Mouse (Mus musculus) thymus, adult 2 months (tissue): ENCODE results near the gene Sphkap. TPM values are rescaled to one million over a fixed set of nuclear protein-coding genes. Genes with fewer than 3 reads are reported as not detected.

Experiments
- DNase-seq: peaks from one replicate; pipeline ENCODE4 v3.0.0; 2021
- H3K27ac ChIP-seq: fragments of 200-500 bp; 2 replicates; pipeline ENCODE4 v1.5.1; 2012; ENCODE audit warnings: low read length, control low read depth; ENCODE audit not compliant: control insufficient read depth, insufficient read depth
- H3K27me3 ChIP-seq: fragments of 200-500 bp; 2 replicates; pipeline ENCODE4 v1.6.1; 2012; ENCODE audit warnings: mild to moderate bottlenecking, low read length, moderate library complexity, mixed read lengths; ENCODE audit not compliant: control insufficient read depth, insufficient read depth
- H3K36me3 ChIP-seq: fragments of 200-500 bp; 2 replicates; pipeline ENCODE4 v1.6.1; 2012; ENCODE audit warnings: mild to moderate bottlenecking, low read length, moderate library complexity; ENCODE audit not compliant: control insufficient read depth, insufficient read depth
- H3K4me1 ChIP-seq: fragments of 200-500 bp; replicated peaks from 2 replicates; pipeline ENCODE4 v1.6.1; 2012; ENCODE audit warnings: low read length; ENCODE audit not compliant: control insufficient read depth, insufficient read depth
- H3K4me3 ChIP-seq: fragments of 200-500 bp; 2 replicates; pipeline ENCODE4 v1.5.1; 2012; ENCODE audit warnings: mild to moderate bottlenecking, low read length, control low read depth, moderate library complexity; ENCODE audit not compliant: control insufficient read depth, insufficient read depth
- CTCF ChIP-seq: fragments of 200-500 bp; IDR thresholded peaks from 2 replicates; pipeline ENCODE4 v1.5.1; 2012; ENCODE audit warnings: mild to moderate bottlenecking, control low read depth, low read length, moderate library complexity, borderline replicate concordance; ENCODE audit not compliant: control insufficient read depth, poor library complexity, insufficient read depth; ENCODE audit errors: extremely low read depth
- POLR2A ChIP-seq: fragments of 200-500 bp; IDR thresholded peaks from 2 replicates; pipeline ENCODE4 v1.6.1; 2012; ENCODE audit warnings: mild to moderate bottlenecking, low read length, control low read depth, moderate library complexity; ENCODE audit not compliant: control insufficient read depth, poor library complexity, insufficient read depth; ENCODE audit errors: extremely low read depth
- WGBS: fragments of 180-500 bp; shearing (Covaris S2); methylation state at CpG from one replicate; pipeline ENCODE4 v1.1.7; 2018; 5-methylcytosine and 5-hydroxymethylcytosine counted together
- polyA plus RNA-seq: library from polyadenylated mRNA; depleted of rRNA; stranded (reverse); fragments of >200 nt; gene quantifications from 2 replicates; pipeline ENCODE4 v1.2.3, GENCODE M21; 2012; rRNA removed

Gene Sphkap
- 0.06 and 0.13 TPM in 2 replicates for polyA plus RNA-seq

GRCm38 (mm10) chr1:83408021-83408464 is at the start of gene Sphkap:
TSS of gene Sphkap (minus strand) at chr1:83408200.
- no peak for DNase-seq
- H3K4me3 ChIP-seq: no peak within 1 kb of the TSS
- H3K27me3 ChIP-seq: no peaks in the 10 kb centered on the region
- no peaks in the 10 kb centered on the region for H3K36me3 ChIP-seq
- no peak within 1 kb of the TSS for H3K27ac ChIP-seq
- WGBS: 13% methylated on average over 16 of the region's 16 CpGs
- no peaks in the 10 kb centered on the region for H3K4me1 ChIP-seq
- no peak for TF ChIP-seq POLR2A
- TF ChIP-seq CTCF: no peak

DNA sequence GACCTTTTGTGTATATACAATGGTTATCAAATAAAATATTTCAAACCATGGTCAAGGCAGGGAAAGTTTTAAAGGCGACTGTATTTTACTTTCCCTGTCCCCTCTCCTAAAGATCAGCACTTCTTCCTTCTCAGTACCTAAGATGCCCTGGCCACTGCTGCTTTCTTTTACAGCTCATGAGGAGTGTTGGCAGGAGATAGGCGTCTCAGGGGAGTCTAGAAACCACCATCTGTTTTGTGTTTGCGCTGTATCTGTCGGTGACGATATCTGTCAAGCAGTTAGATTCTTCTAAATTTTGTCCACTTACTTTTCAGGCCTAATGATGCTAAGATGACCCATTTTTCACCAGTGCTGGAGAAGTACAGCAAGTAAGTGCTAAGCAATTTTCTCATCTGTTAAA is 43.3 kb upstream of the Sphkap start:
- Histone ChIP-seq H3K27me3 (no peaks in the 10 kb centered on the region), H3K27ac (no peak overlapping the region), H3K4me1 (no peaks in the 10 kb centered on the region), H3K36me3 (no peaks in the 10 kb centered on the region), H3K4me3 (no peak overlapping the region)
- no peak for DNase-seq
- WGBS: 89% methylated on average over 5 of the region's 5 CpGs
- TF ChIP-seq CTCF (no peak), POLR2A (no peak)

- no peak overlapping the region for H3K4me3 ChIP-seq
- no peak for DNase-seq
- TF ChIP-seq POLR2A (no peak), CTCF (no peak)
- no peak overlapping the region for H3K27ac ChIP-seq
- no peaks in the 10 kb centered on the region for H3K36me3 ChIP-seq
- no peaks in the 10 kb centered on the region for H3K27me3 ChIP-seq
- H3K4me1 ChIP-seq: no peaks in the 10 kb centered on the region
- WGBS: 92% methylated on average over 2 of the region's 2 CpGs
Observed at GRCm38 (mm10) chr1:83440422-83440821, 32.4 kb upstream of the Sphkap start.

GRCm38 (mm10) chr1:83433932-83434331 is 25.9 kb upstream of the Sphkap start:
- no peak for DNase-seq
- Histone ChIP-seq H3K27me3 (no peaks in the 10 kb centered on the region), H3K27ac (no peak overlapping the region), H3K4me1 (no peaks in the 10 kb centered on the region), H3K4me3 (no peak overlapping the region), H3K36me3 (no peaks in the 10 kb centered on the region)
- WGBS: 96% methylated on average over 3 of the region's 3 CpGs
- no peak for TF ChIP-seq CTCF
- TF ChIP-seq POLR2A: no peak

DNA sequence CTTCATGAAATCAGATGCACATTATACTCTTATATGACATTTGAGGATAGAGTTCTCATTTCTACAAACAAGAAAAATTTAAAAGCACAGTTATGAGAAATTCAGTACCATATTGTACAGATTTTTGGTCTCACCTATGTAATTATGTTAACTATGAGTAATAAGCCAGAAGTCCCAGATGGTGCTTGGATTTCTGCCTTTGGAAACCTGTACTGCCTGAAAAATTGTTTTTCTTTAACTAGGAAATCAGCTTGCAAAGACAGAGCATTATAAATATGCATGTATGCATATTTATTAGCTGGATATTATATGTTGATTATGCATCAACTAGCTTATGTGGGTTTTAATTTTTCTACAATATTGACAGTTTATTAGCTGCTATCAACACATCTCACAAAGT is 21.9 kb upstream of the Sphkap start:
- H3K4me3 ChIP-seq: no peak overlapping the region
- TF ChIP-seq POLR2A: no peak
- TF ChIP-seq CTCF: no peak
- no peak for DNase-seq
- no peaks in the 10 kb centered on the region for H3K4me1 ChIP-seq
- H3K27ac ChIP-seq: no peak overlapping the region
- H3K27me3 ChIP-seq: no peaks in the 10 kb centered on the region
- no peaks in the 10 kb centered on the region for H3K36me3 ChIP-seq

DNA sequence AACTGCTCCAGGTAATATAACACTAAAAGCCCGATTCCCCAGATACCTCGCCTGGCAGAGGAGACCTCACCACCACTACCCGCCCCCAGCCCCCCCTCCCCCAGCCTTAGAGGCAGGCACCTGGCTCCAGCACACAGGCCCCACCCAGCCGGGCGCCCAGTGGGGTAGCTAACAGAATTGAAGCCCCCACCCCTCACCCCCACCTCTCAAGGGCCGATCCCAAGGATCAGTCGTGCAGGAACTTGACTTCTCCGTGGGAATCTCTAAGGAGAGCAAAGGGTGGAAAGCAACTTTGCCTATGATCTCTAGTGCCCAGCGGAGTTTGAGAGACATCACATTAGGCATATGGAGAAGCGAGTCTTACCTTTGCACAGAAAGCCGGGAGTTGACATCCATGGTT is 384 bp downstream of the Sphkap start:
- DNase-seq: no peak
- no peaks in the 10 kb centered on the region for H3K4me1 ChIP-seq
- H3K4me3 ChIP-seq: no peak overlapping the region
- TF ChIP-seq CTCF (no peak), POLR2A (no peak)
- WGBS: 8% methylated on average over 11 of the region's 11 CpGs
- H3K27ac ChIP-seq: no peak overlapping the region
- H3K36me3 ChIP-seq: no peaks in the 10 kb centered on the region
- H3K27me3 ChIP-seq: no peaks in the 10 kb centered on the region

DNA sequence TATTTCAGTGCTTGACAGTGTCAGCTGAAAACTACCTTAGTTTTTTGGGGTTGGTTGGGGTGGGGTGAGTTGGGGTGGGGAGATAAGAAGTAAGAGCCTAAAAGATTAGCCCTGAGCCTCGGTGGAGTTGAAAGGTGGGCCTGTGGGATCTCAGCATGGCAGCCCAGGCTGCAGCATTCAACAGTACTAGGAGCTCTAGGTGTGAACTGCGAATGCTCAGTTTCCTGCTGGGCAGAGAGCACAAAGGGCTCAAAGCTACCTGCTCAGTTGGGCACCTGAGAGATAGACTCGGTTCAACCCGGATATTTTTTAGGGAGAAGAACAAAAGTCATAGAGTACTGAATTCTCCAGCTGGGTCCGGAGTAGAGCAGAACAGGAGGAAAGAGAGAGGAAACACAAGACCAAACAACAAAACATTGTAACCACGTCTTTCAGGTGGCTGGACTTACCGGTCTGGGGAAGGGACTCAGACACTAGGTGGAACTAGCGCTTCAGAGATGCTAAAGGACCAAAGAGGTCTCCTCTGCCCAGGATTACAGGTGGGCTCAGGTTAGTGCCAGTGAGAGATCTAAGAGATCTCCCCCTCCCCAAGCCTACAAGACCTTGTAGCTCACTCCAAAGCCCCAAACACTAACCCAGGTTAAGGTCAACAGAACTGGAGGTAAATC is 984 bp downstream of the Sphkap start:
- H3K36me3 ChIP-seq: no peaks in the 10 kb centered on the region
- no peaks in the 10 kb centered on the region for H3K27me3 ChIP-seq
- H3K27ac ChIP-seq: no peak overlapping the region
- no peak overlapping the region for H3K4me3 ChIP-seq
- DNase-seq: no peak
- H3K4me1 ChIP-seq: no peaks in the 10 kb centered on the region
- no peak for TF ChIP-seq CTCF
- no peak for TF ChIP-seq POLR2A
- WGBS: 12% methylated on average over 8 of the region's 8 CpGs
